ENCODE assay signal across 17 mouse cellular contexts in the genomic region with DNA sequence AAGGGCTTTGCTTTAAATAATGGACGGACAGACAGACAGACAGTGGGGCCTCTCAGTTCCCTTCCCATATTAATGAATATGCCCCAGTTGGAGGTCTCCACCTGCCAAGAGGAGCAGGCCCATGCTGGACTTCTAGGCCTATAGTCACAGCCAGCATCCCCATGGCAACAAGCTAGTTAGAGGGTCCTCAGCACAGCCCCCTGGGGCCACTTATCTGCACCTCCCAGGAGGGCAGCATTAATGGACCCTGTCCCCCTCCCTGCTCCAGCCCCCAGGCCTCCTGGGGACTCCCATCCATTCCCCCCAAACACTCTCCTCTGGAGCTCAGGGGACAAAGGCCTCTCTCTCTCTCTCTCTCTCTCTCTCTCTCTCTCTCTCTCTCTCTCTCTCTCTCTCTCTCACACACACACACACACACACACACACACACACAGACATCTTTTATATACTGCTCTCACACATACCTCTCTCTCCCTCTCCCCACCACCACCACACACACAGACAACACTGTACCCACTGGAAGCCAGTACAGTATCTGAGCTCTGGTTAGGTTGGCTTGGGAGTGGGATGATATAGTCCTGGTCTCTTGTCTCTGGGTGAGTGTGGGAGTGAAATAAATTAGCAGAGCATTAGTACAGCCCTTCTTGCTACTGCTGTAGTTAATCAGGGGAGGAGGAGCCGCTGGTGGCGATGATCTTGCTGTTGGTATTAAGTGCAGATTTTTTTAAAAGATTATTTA.
DNase-seq lines count a peak whose midpoint lies in the region; ATAC-seq and TF ChIP-seq lines count a peak whose summit lies in the region.
"Had no signal": no experiment of that assay in that cellular context is flagged by ENCODE, and none has a peak within 500 bp of the region (broad histone marks: within the 10 kb centered on the region; RNA-seq: fewer than 3 reads in every experiment).

No protein-coding gene starts in this region.

- no peak overlapping the region for H3K4me3 ChIP-seq in embryonic facial prominence, embryonic 11.5 days (ENCODE audit: low read depth, low read length)
- no peak overlapping the region for H3K4me3 ChIP-seq in embryonic facial prominence, embryonic 10.5 days
- H3K4me3 ChIP-seq in hindbrain, embryonic 12.5 days: no peak overlapping the region
- H3K4me3 ChIP-seq in hindbrain, postnatal 0 days (ENCODE audit: low read length): no peak overlapping the region
- peak overlapping the region; percentile 49; the same call in 1 of the 2 replicates for H3K4me3 ChIP-seq in G1E (ENCODE audit: low read depth, low read length)
- no peak overlapping the region for H3K4me3 ChIP-seq in midbrain, embryonic 14.5 days (replicated peaks; ENCODE audit: low read depth, low read length)
- H3K4me3 ChIP-seq in cerebellum, adult 2 months (replicated peaks; ENCODE audit: insufficient read depth, low read depth, low read length): no peak overlapping the region
- H3K4me3 ChIP-seq: heart, embryonic 12.5 days; intestine, embryonic 15.5 days; kidney, embryonic 15.5 days; limb, embryonic 15.5 days; megakaryocyte, embryonic 14.5 days had no signal

- 56% methylated on average over 3 of the region's 3 CpGs for WGBS in embryonic facial prominence, embryonic 11.5 days
- 67% methylated on average over 3 of the region's 3 CpGs for WGBS in embryonic facial prominence, embryonic 10.5 days
- 67% methylated on average over 3 of the region's 3 CpGs for WGBS in hindbrain, embryonic 12.5 days
- 56% methylated on average over 3 of the region's 3 CpGs for WGBS in hindbrain, postnatal 0 days
- 53% methylated on average over 3 of the region's 3 CpGs for WGBS in midbrain, embryonic 14.5 days
- 78% methylated on average over 3 of the region's 3 CpGs for WGBS in cerebellum, adult 2 months

- H3K27ac ChIP-seq in embryonic facial prominence, embryonic 11.5 days (replicated peaks; ENCODE audit: low read depth, low read length): no peak overlapping the region
- no peak overlapping the region; the same call in 1 of the 2 replicates for H3K27ac ChIP-seq in embryonic facial prominence, embryonic 10.5 days (replicated peaks)
- H3K27ac ChIP-seq in hindbrain, embryonic 12.5 days: peak overlapping the region; percentile 49; the same call in 1 of the 2 replicates
- H3K27ac ChIP-seq in hindbrain, postnatal 0 days: no peak overlapping the region
- H3K27ac ChIP-seq in midbrain, embryonic 14.5 days (replicated peaks; ENCODE audit: low read depth, low read length): 0 out of 2 replicates have a peak overlapping the region, but pooled peaks have one; percentile 3
- no peak overlapping the region for H3K27ac ChIP-seq in cerebellum, adult 2 months (ENCODE audit: insufficient read depth, low read length)
- H3K27ac ChIP-seq: intestine, embryonic 15.5 days; kidney, embryonic 15.5 days; limb, embryonic 15.5 days; stomach, postnatal 0 days had no signal

- no peak overlapping the region for H3K4me2 ChIP-seq in embryonic facial prominence, embryonic 11.5 days (ENCODE audit: low read depth, low read length)
- no peak overlapping the region for H3K4me2 ChIP-seq in hindbrain, embryonic 12.5 days (replicated peaks)
- no peak overlapping the region for H3K4me2 ChIP-seq in hindbrain, postnatal 0 days (ENCODE audit: low read depth, low read length)
- H3K4me2 ChIP-seq in midbrain, embryonic 14.5 days (ENCODE audit: low read length): no peak overlapping the region
- H3K4me2 ChIP-seq: intestine, embryonic 15.5 days; kidney, embryonic 15.5 days; limb, embryonic 15.5 days had no signal

- no peaks in the 10 kb centered on the region for H3K9me3 ChIP-seq in embryonic facial prominence, embryonic 11.5 days (replicated peaks; ENCODE audit: control insufficient read depth, low read length)
- no peaks in the 10 kb centered on the region for H3K9me3 ChIP-seq in embryonic facial prominence, embryonic 10.5 days
- no peaks in the 10 kb centered on the region for H3K9me3 ChIP-seq in hindbrain, embryonic 12.5 days (replicated peaks)
- H3K9me3 ChIP-seq in hindbrain, postnatal 0 days (ENCODE audit: low read length): no peaks in the 10 kb centered on the region
- H3K9me3 ChIP-seq in G1E (replicated peaks): no peaks in the 10 kb centered on the region
- no peaks in the 10 kb centered on the region for H3K9me3 ChIP-seq in midbrain, embryonic 14.5 days (ENCODE audit: control insufficient read depth, low read length)
- H3K9me3 ChIP-seq: heart, embryonic 12.5 days; intestine, embryonic 15.5 days; kidney, embryonic 15.5 days; limb, embryonic 15.5 days; megakaryocyte, embryonic 14.5 days had no signal

- no peaks in the 10 kb centered on the region; the same call in 1 of the 2 replicates for H3K4me1 ChIP-seq in embryonic facial prominence, embryonic 11.5 days (ENCODE audit: control insufficient read depth, insufficient read depth, low read length)
- peaks cover 18% of the 10 kb centered on the region for H3K4me1 ChIP-seq in embryonic facial prominence, embryonic 10.5 days
- peaks cover 31% of the 10 kb centered on the region for H3K4me1 ChIP-seq in hindbrain, embryonic 12.5 days
- H3K4me1 ChIP-seq in hindbrain, postnatal 0 days (ENCODE audit: insufficient read depth, low read length): no peaks in the 10 kb centered on the region
- H3K4me1 ChIP-seq in G1E (ENCODE audit: insufficient read depth, low read depth, low read length): peaks cover 65% of the 10 kb centered on the region
- peaks cover 28% of the 10 kb centered on the region for H3K4me1 ChIP-seq in midbrain, embryonic 14.5 days (ENCODE audit: control insufficient read depth, insufficient read depth, low read length)
- peaks cover 2% of the 10 kb centered on the region; the same call in 1 of the 2 replicates for H3K4me1 ChIP-seq in cerebellum, adult 2 months (ENCODE audit: control insufficient read depth, insufficient read depth, low read length)
- H3K4me1 ChIP-seq: intestine, embryonic 15.5 days; limb, embryonic 15.5 days; megakaryocyte, embryonic 14.5 days had no signal

- no peaks in the 10 kb centered on the region for H3K36me3 ChIP-seq in embryonic facial prominence, embryonic 11.5 days (replicated peaks; ENCODE audit: control insufficient read depth, insufficient read depth, low read depth, low read length)
- H3K36me3 ChIP-seq in embryonic facial prominence, embryonic 10.5 days (replicated peaks): no peaks in the 10 kb centered on the region
- H3K36me3 ChIP-seq in hindbrain, embryonic 12.5 days: no peaks in the 10 kb centered on the region
- no peaks in the 10 kb centered on the region for H3K36me3 ChIP-seq in hindbrain, postnatal 0 days (ENCODE audit: insufficient read depth, low read length)
- H3K36me3 ChIP-seq in G1E (replicated peaks): no peaks in the 10 kb centered on the region
- H3K36me3 ChIP-seq in midbrain, embryonic 14.5 days (ENCODE audit: control insufficient read depth, insufficient read depth, low read length): no peaks in the 10 kb centered on the region
- H3K36me3 ChIP-seq: heart, embryonic 12.5 days; intestine, embryonic 15.5 days; kidney, embryonic 15.5 days; limb, embryonic 15.5 days had no signal

- no peaks in the 10 kb centered on the region for H3K27me3 ChIP-seq in embryonic facial prominence, embryonic 11.5 days (ENCODE audit: control insufficient read depth, insufficient read depth, low read length)
- H3K27me3 ChIP-seq in embryonic facial prominence, embryonic 10.5 days (replicated peaks; ENCODE audit: low read depth, poor library complexity, severe bottlenecking): peaks cover 27% of the 10 kb centered on the region
- H3K27me3 ChIP-seq in hindbrain, embryonic 12.5 days: no peaks in the 10 kb centered on the region; the same call in 1 of the 2 replicates
- no peaks in the 10 kb centered on the region for H3K27me3 ChIP-seq in hindbrain, postnatal 0 days (ENCODE audit: insufficient read depth, low read length)
- H3K27me3 ChIP-seq in G1E (ENCODE audit: insufficient read depth, low read length): no peaks in the 10 kb centered on the region
- H3K27me3 ChIP-seq in midbrain, embryonic 14.5 days (ENCODE audit: control insufficient read depth, insufficient read depth, low read length): no peaks in the 10 kb centered on the region
- no peaks in the 10 kb centered on the region; the same call in 1 of the 2 replicates for H3K27me3 ChIP-seq in cerebellum, adult 2 months (ENCODE audit: control insufficient read depth, insufficient read depth, low read length)
- H3K27me3 ChIP-seq: intestine, embryonic 15.5 days; limb, embryonic 15.5 days had no signal

- H3K9ac ChIP-seq in embryonic facial prominence, embryonic 11.5 days (replicated peaks; ENCODE audit: low read length): no peak overlapping the region
- H3K9ac ChIP-seq in hindbrain, embryonic 12.5 days: no peak overlapping the region
- H3K9ac ChIP-seq in hindbrain, postnatal 0 days (replicated peaks; ENCODE audit: low read length): no peak overlapping the region
- H3K9ac ChIP-seq in midbrain, embryonic 14.5 days (replicated peaks; ENCODE audit: low read length): no peak overlapping the region
- H3K9ac ChIP-seq: heart, embryonic 12.5 days; intestine, embryonic 15.5 days; kidney, embryonic 15.5 days; limb, embryonic 15.5 days had no signal

- DNase-seq in embryonic facial prominence, embryonic 11.5 days (ENCODE audit: low spot score): peak; percentile 9
- no peak for DNase-seq in embryonic facial prominence, embryonic 10.5 days (ENCODE audit: low spot score)
- no peak for DNase-seq in hindbrain, postnatal 0 days (ENCODE audit: low spot score)
- no peak for DNase-seq in G1E (ENCODE audit: low spot score)
- peak; percentile 51 for DNase-seq in midbrain, embryonic 14.5 days
- no peak for DNase-seq in cerebellum, adult 2 months
- no peak for DNase-seq in frontal cortex, postnatal 14 days (ENCODE audit: low spot score in 2 of 2)
- DNase-seq: lung, postnatal 14 days; right cerebral cortex, postnatal 25 days; thymus, postnatal 25 days had no signal

- ATAC-seq in embryonic facial prominence, embryonic 11.5 days (replicated peaks; ENCODE audit: insufficient number of reproducible peaks, low FRiP score, low TSS enrichment, low read depth): no peak
- ATAC-seq in hindbrain, embryonic 12.5 days (ENCODE audit: low FRiP score): 0 out of 2 replicates have a peak, but pooled peaks have one; percentile 38
- no peak for ATAC-seq in hindbrain, postnatal 0 days
- ATAC-seq in G1E (ENCODE audit: extremely low read depth, insufficient number of reproducible peaks, low FRiP score, poor library complexity, severe bottlenecking): no peak; the same call in 1 of the 2 replicates
- no peak for ATAC-seq in midbrain, embryonic 14.5 days (ENCODE audit: low FRiP score, low TSS enrichment)
- ATAC-seq: intestine, embryonic 15.5 days had no signal

- TF ChIP-seq CTCF in hindbrain, postnatal 0 days (IDR thresholded peaks at IDR 0.05; ENCODE audit: low read depth): no peak
- TF ChIP-seq CTCF in G1E (IDR thresholded peaks at IDR 0.05; ENCODE audit: low read depth, low read length): no peak
- TF ChIP-seq CTCF in cerebellum, adult 2 months (IDR thresholded peaks at IDR 0.05; ENCODE audit: borderline replicate concordance, insufficient read depth, low read depth, low read length): no peak

- no peak for TF ChIP-seq POLR2A in cerebellum, adult 2 months (IDR thresholded peaks at IDR 0.05; ENCODE audit: borderline replicate concordance, insufficient read depth, low read length)

Comparison
In these comparisons a context has a peak if more than half of its experiments do, and no peak if none do; other contexts are left out.
1. DNase-seq: peak in embryonic facial prominence, embryonic 11.5 days (single experiment) and midbrain, embryonic 14.5 days (single experiment); none in embryonic facial prominence, embryonic 10.5 days (single experiment), hindbrain, postnatal 0 days (single experiment), G1E (single experiment), cerebellum, adult 2 months (0 of 2) and frontal cortex, postnatal 14 days (0 of 2).
2. H3K27ac ChIP-seq: peak in hindbrain, embryonic 12.5 days (single experiment) and midbrain, embryonic 14.5 days (single experiment); none in embryonic facial prominence, embryonic 11.5 days (single experiment), embryonic facial prominence, embryonic 10.5 days (single experiment), hindbrain, postnatal 0 days (single experiment) and cerebellum, adult 2 months (single experiment).